8 mouse cellular contexts compared by ENCODE assay signal in the genomic region with DNA sequence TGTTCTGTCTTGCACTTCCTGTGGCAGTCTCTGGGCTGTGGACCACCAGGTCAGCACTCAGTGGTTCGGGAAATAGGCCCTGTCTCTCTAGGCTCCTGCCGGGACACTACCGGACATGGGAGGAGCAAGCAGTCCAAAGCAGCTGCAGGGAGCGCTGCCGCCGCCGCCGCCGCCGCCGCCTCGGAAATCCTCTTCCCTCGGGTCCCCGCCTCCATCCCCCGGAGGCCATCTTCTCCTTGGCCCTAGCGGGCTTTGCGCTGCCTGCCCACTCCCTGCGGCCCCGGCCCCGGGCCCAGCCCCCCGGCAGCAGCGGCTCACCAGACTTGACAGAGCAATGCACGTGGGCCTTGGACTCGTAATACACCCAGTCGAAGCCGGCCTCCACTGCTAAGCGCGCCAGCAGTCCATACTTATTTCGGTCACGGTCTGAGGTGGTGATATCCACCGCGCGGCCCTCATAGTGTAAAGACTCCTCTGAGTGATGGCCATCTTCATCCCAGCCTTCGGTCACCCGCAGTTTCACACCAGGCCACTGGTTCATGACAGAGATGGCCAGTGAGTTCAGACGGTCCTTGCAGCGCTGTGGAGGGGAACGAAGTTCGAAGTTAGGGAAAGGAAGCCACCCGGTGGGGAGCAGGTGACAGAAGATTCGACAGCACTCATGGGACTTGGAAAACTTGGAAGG. TPM values are rescaled to one million over a fixed set of nuclear protein-coding genes. Genes with fewer than 3 reads are reported as not detected.
DNase-seq lines count a peak whose midpoint lies in the region; ATAC-seq and TF ChIP-seq lines count a peak whose summit lies in the region.

No protein-coding gene starts in this region.

- peak overlapping the region; percentile 39 for H3K4me3 ChIP-seq in heart, embryonic 15.5 days
- peak overlapping the region; percentile 20 for H3K4me3 ChIP-seq in neural tube, embryonic 12.5 days

- DNase-seq in adrenal gland, adult 18-20 months (ENCODE audit: low spot score in 2 of 2) = peak; percentile 22 to 42
- DNase-seq in adrenal gland, adult 8-10 months = no peak
- peak; percentile 16 for DNase-seq in brain, embryonic 14.5 days (ENCODE audit: low read depth)
- peak; percentile 47 for DNase-seq in kidney, postnatal 14 days
- DNase-seq in gastrocnemius, postnatal 4 days (ENCODE audit: low spot score in 2 of 2) = no peak

- no peak overlapping the region for H3K9ac ChIP-seq in heart, embryonic 15.5 days
- no peak overlapping the region for H3K9ac ChIP-seq in neural tube, embryonic 12.5 days

- H3K9me3 ChIP-seq in heart, embryonic 15.5 days (replicated peaks) = no peaks in the 10 kb centered on the region
- no peaks in the 10 kb centered on the region for H3K9me3 ChIP-seq in neural tube, embryonic 12.5 days

- H3K36me3 ChIP-seq in heart, embryonic 15.5 days = no peaks in the 10 kb centered on the region
- H3K36me3 ChIP-seq in neural tube, embryonic 12.5 days = no peaks in the 10 kb centered on the region

- no peak for ATAC-seq in heart, embryonic 15.5 days (replicated peaks; ENCODE audit: insufficient number of reproducible peaks, insufficient read depth, low FRiP score, low read depth)
- no peak for ATAC-seq in neural tube, embryonic 12.5 days (ENCODE audit: low FRiP score, low read depth)
- no peak for ATAC-seq in activated CD4-positive, CD25-positive, alpha-beta regulatory T cell, adult 4 months

- peaks cover 44% of the 10 kb centered on the region for H3K4me1 ChIP-seq in heart, embryonic 15.5 days (replicated peaks)
- H3K4me1 ChIP-seq in neural tube, embryonic 12.5 days = peaks cover 30% of the 10 kb centered on the region

- H3K4me2 ChIP-seq in heart, embryonic 15.5 days = peak overlapping the region; percentile 65
- peak overlapping the region; percentile 58 for H3K4me2 ChIP-seq in neural tube, embryonic 12.5 days (replicated peaks)

- no peak for TF ChIP-seq POLR2A in brain, embryonic 14.5 days (IDR thresholded peaks at IDR 0.05; ENCODE audit: borderline replicate concordance, extremely low read depth, insufficient read depth, insufficient read length, poor library complexity, severe bottlenecking)

- no peak for TF ChIP-seq CTCF in brain, embryonic 14.5 days (IDR thresholded peaks at IDR 0.05; ENCODE audit: borderline replicate concordance, extremely low read depth, insufficient read depth, insufficient read length)

- WGBS in heart, embryonic 15.5 days = 1% methylated on average over 41 of the region's 41 CpGs
- WGBS in neural tube, embryonic 12.5 days = 2% methylated on average over 41 of the region's 41 CpGs

- H3K27me3 ChIP-seq in heart, embryonic 15.5 days = peaks cover 99% of the 10 kb centered on the region
- H3K27me3 ChIP-seq in neural tube, embryonic 12.5 days (replicated peaks) = peaks cover 84% of the 10 kb centered on the region

- no peak overlapping the region for H3K27ac ChIP-seq in heart, embryonic 15.5 days
- H3K27ac ChIP-seq in neural tube, embryonic 12.5 days = no peak overlapping the region

RNA-seq across cellular contexts. Expression of a gene that starts 3.3 kb away (rescaled TPM):
- total RNA-seq in adrenal gland, adult 18-20 months (2021) = under 1 TPM; 0.13 to 0.20 TPM
- under 1 TPM in 3 of 4 experiments, not detected in 1; 0.16 to 0.20 (median 0.18) TPM for total RNA-seq in adrenal gland, adult 8-10 months (2022)
- 0.47 and 0.57 TPM in 2 replicates for polyA plus RNA-seq in brain, embryonic 14.5 days (2012; rRNA removed)
- polyA plus RNA-seq in heart, embryonic 15.5 days (2015; fragmentation: Nextera tagmentation; extraction: Ambion mirVana) = 0.09 and 0.13 TPM in 2 replicates
- polyA plus RNA-seq in neural tube, embryonic 12.5 days (2016; fragmentation: Nextera tagmentation; extraction: Ambion mirVana) = 0.24 and 0.28 TPM in 2 replicates
- total RNA-seq in gastrocnemius, postnatal 4 days (2021) = under 1 TPM; 0.15 to 0.21 TPM
- polyA plus RNA-seq in activated CD4-positive, CD25-positive, alpha-beta regulatory T cell, adult 4 months (2017; shearing (Covaris generic)) = not detected

RNA-seq across cellular contexts. Expression of a gene that starts 12.7 kb away (rescaled TPM):
- not detected for total RNA-seq in adrenal gland, adult 18-20 months (2021)
- under 1 TPM in 1 of 4 experiments, not detected in 3; 0.03 TPM for total RNA-seq in adrenal gland, adult 8-10 months (2022)
- 2.4 and 3.9 TPM in 2 replicates for polyA plus RNA-seq in brain, embryonic 14.5 days (2012; rRNA removed)
- polyA plus RNA-seq in heart, embryonic 15.5 days (2015; fragmentation: Nextera tagmentation; extraction: Ambion mirVana) = 0.08 TPM in 1 of 2 replicates, not detected in the other
- 0.08 TPM in 1 of 2 replicates, not detected in the other for polyA plus RNA-seq in neural tube, embryonic 12.5 days (2016; fragmentation: Nextera tagmentation; extraction: Ambion mirVana)
- total RNA-seq in gastrocnemius, postnatal 4 days (2021) = not detected
- under 1 TPM in 1 of 2 experiments, not detected in 1; 0.07 TPM for polyA plus RNA-seq in activated CD4-positive, CD25-positive, alpha-beta regulatory T cell, adult 4 months (2017; shearing (Covaris generic))

RNA-seq across cellular contexts. Expression of a gene that starts 55.2 kb away (rescaled TPM):
- under 1 TPM; 0.58 to 0.76 TPM for total RNA-seq in adrenal gland, adult 18-20 months (2021)
- 1 to 10 TPM in 3 of 4 experiments, under 1 TPM in 1; 0.56 to 2.1 (median 1.4) TPM for total RNA-seq in adrenal gland, adult 8-10 months (2022)
- 0.44 and 1.1 TPM in 2 replicates for polyA plus RNA-seq in brain, embryonic 14.5 days (2012; rRNA removed)
- not detected in 2 replicates for polyA plus RNA-seq in heart, embryonic 15.5 days (2015; fragmentation: Nextera tagmentation; extraction: Ambion mirVana)
- not detected in 2 replicates for polyA plus RNA-seq in neural tube, embryonic 12.5 days (2016; fragmentation: Nextera tagmentation; extraction: Ambion mirVana)
- not detected for total RNA-seq in gastrocnemius, postnatal 4 days (2021)
- not detected for polyA plus RNA-seq in activated CD4-positive, CD25-positive, alpha-beta regulatory T cell, adult 4 months (2017; shearing (Covaris generic))

Comparison
In these comparisons a context has a peak if more than half of its experiments do, and no peak if none do; other contexts are left out.
1. DNase-seq: peak in adrenal gland, adult 18-20 months (2 of 2), brain, embryonic 14.5 days (single experiment) and kidney, postnatal 14 days (single experiment); none in adrenal gland, adult 8-10 months (single experiment) and gastrocnemius, postnatal 4 days (0 of 2).